Mouse (Mus musculus) lung, postnatal 4 days (tissue): ENCODE results near the gene Taok3.
A peak's percentile ranks its signal among the peaks of the same experiment; 100 is the strongest.
"Not testable (repeated sequence)": the region's sequence is repeated elsewhere in the genome, so short reads cannot be mapped to it uniquely, and the experiment has no call there.

Experiments used
- DNase-seq, 2 experiments: peaks; one replicate each; pipeline ENCODE4 v3.0.0; 2021

Gene Taok3

GRCm38 (mm10) chr5:117268749-117269148 is 148.8 kb downstream of the Taok3 start:
- no peak for DNase-seq

- no peak for DNase-seq
These were observed 149.5 kb downstream of the Taok3 start for GRCm38 (mm10) chr5:117269395-117269794.

GRCm38 (mm10) chr5:117271945-117272344 is 152.0 kb downstream of the Taok3 start:
- DNase-seq: no peak

GRCm38 (mm10) chr5:117274817-117275216 is 154.9 kb downstream of the Taok3 start:
- DNase-seq: no peak

GRCm38 (mm10) chr5:117277784-117278183 is 157.9 kb downstream of the Taok3 start:
- no peak for DNase-seq

- DNase-seq: peak; percentile 50 to 63
These were observed 159.1 kb downstream of the Taok3 start for GRCm38 (mm10) chr5:117278809-117279668.

GRCm38 (mm10) chr5:117279669-117280050 is 159.7 kb downstream of the Taok3 start:
- DNase-seq: no peak

- DNase-seq: no peak
These were observed 161.6 kb downstream of the Taok3 start for GRCm38 (mm10) chr5:117281536-117281935.

GRCm38 (mm10) chr5:117282360-117282759 is 162.4 kb downstream of the Taok3 start:
- no peak for DNase-seq

- no peak for DNase-seq
These were observed 164.1 kb downstream of the Taok3 start for GRCm38 (mm10) chr5:117284029-117284428.

GRCm38 (mm10) chr5:117284682-117285081 is 164.8 kb downstream of the Taok3 start:
- no peak for DNase-seq

- DNase-seq: no peak
These were observed 165.3 kb downstream of the Taok3 start for GRCm38 (mm10) chr5:117285266-117285665.

- DNase-seq: no peak
These were observed 166.4 kb downstream of the Taok3 start for GRCm38 (mm10) chr5:117286286-117286685.

GRCm38 (mm10) chr5:117286831-117287822 is 167.2 kb downstream of the Taok3 start, which contains the start of gene Pebp1:
TSS of gene Pebp1 (minus strand) at chr5:117287625.
- peak; percentile 97 to 98 for DNase-seq

- DNase-seq: no peak
These were observed 169.7 kb downstream of the Taok3 start for GRCm38 (mm10) chr5:117289646-117290045.

GRCm38 (mm10) chr5:117290081-117290480 is 170.2 kb downstream of the Taok3 start:
- DNase-seq: no peak

GRCm38 (mm10) chr5:117291312-117291711 is 171.4 kb downstream of the Taok3 start:
- no peak for DNase-seq

- DNase-seq: no peak
These were observed 172.6 kb downstream of the Taok3 start for GRCm38 (mm10) chr5:117292547-117292946.

- DNase-seq: not testable (repeated sequence)
These were observed 173.8 kb downstream of the Taok3 start for GRCm38 (mm10) chr5:117293776-117294175.

GRCm38 (mm10) chr5:117295011-117295410 is 175.1 kb downstream of the Taok3 start:
- DNase-seq: no peak

GRCm38 (mm10) chr5:117302899-117303298 is 183.0 kb downstream of the Taok3 start:
- no peak for DNase-seq

- no peak for DNase-seq
These were observed 184.0 kb downstream of the Taok3 start for GRCm38 (mm10) chr5:117303691-117304579.
